Mouse (Mus musculus): ENCODE measurements around the gene Map3k11. TPM values are rescaled to one million over a fixed set of nuclear protein-coding genes. Genes with fewer than 3 reads are reported as not detected.
A peak's percentile ranks its signal among the peaks of the same experiment; 100 is the strongest.

Gene Map3k11
- total and polyA plus RNA-seq, 3 experiments, result 20.8 to 31.9 (median 23.2) TPM

DNA sequence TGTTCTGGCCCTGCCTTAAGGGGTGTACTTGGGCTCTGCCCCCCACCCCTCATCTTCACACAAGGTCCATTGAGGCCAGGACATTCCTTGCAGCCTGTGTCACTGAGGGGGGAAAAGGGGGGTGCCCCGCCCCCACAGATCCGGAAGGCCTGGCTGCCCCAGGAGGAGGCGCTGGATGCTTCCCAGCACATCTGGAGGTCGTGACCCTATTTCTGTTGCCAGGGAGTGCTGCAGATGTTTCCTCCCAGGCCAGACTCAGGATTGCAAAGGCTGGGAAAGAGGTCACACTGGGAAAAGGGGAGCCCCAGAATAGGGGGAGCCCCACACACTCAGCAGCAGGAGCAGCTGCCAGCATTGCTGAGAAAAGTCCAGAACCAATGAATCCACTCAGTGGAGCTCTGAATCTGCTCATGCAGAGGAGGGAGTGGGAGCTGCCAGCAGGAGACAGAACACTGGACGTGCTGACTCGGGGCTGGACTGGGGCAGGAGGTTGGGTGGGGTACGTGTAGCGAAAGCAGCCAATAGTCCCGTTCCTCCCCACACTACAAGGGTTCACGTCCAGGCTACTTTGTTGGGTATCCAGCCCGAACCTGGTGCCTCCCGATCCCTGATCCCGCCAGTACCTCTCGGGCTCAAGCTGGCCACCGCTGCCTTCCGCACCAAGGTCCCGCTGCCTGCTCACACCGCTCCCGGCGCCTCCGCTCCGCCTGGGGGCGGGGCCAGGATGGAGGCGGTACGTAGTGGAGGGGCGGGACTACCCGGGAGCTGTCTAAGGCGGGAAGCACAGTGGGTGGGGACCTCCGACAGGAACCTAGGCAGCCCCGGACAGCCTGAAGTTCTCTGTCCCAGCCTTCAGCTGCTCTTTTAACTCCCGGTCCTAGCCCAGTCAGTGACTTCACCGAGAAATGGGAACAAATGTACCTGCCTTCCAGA is 25.3 kb upstream of the Map3k11 start, which contains the start of gene Sipa1:
Gene Sipa1, minus strand, starts transcription at position 727 of the 933 bp plus-strand sequence.
- Histone ChIP-seq H3K9ac (ENCODE audit: low read depth, low read length) (peak within 1 kb of the TSS; percentile 67), H3K79me2 (replicated peaks; ENCODE audit: control insufficient read depth, insufficient read depth, low read length) (0 out of 2 replicates have a peak, but pooled peaks cover 2% of the 10 kb centered on the region), H3K4me1 (ENCODE audit: control insufficient read depth, insufficient read depth, low read length) (peaks cover 10% of the 10 kb centered on the region), H3K27me3 (ENCODE audit: control insufficient read depth, insufficient read depth, low read length) (no peaks in the 10 kb centered on the region), H3K4me3 (peak within 1 kb of the TSS; percentile 70), H3K36me3 (ENCODE audit: control insufficient read depth, insufficient read depth, low read length) (no peaks in the 10 kb centered on the region), H3K27ac (peak within 1 kb of the TSS; percentile 86)
- 5% methylated on average over 32 of the region's 32 CpGs for WGBS
- TF ChIP-seq EP300 (IDR thresholded peaks at IDR 0.05; ENCODE audit: insufficient read depth, low read depth, low read length), result peak; percentile 74; the same call in 1 of the 2 replicates
- TF ChIP-seq CTCF (IDR thresholded peaks at IDR 0.05), result peak; percentile 15; the same call in 1 of the 2 replicates
- TF ChIP-seq POLR2A (IDR thresholded peaks at IDR 0.05; ENCODE audit: insufficient read depth, low read depth, low read length), result peak; percentile 93
- intact Hi-C loops (cut with DNase I), result loop anchor here (1.0 to 2.0 kb wide), 4 partner anchors 14 to 52 kb away; partner anchors contain the start of genes Kat5, Map3k11, Pcnx3 and Rela
- DNase-seq, result peak; percentile 98

DNA sequence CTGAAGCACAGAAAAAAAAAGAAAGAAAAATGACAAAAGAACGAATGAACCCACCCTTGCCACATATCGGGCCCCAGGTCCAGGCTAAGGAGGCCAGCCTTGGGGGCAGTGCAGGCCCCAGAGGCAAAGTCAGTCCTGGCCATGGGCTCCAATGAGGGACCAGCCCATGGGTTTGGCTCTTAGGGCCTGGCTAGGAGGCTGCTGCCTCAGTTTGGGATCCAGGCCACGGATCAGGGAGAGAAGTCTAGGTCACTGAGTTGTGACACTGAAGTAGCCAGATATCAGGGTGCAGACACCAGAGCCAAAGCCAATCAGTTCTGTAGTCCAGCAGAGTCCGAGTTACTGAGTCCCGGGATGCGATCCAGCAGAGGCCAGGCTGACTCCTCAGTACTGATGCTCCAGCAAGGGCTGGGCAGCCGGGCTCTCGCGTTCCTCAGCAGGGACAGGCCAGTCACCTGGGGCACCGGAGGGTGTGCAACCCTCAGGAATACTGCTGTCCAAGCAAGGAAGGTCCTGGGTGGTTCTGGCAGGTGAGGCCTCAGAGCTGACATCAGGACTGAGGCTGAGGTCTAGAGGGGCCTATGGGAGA is 23.8 kb upstream of the Map3k11 start:
- no peak overlapping the region for H3K4me3 ChIP-seq
- 0 out of 2 replicates have a peak, but pooled peaks cover 2% of the 10 kb centered on the region for H3K79me2 ChIP-seq (replicated peaks; ENCODE audit: control insufficient read depth, insufficient read depth, low read length)
- no peak for DNase-seq
- 93% methylated on average over 10 of the region's 10 CpGs for WGBS
- H3K36me3 ChIP-seq (ENCODE audit: control insufficient read depth, insufficient read depth, low read length), result no peaks in the 10 kb centered on the region
- no peak overlapping the region for H3K27ac ChIP-seq
- peaks cover 10% of the 10 kb centered on the region for H3K4me1 ChIP-seq (ENCODE audit: control insufficient read depth, insufficient read depth, low read length)
- H3K27me3 ChIP-seq (ENCODE audit: control insufficient read depth, insufficient read depth, low read length), result no peaks in the 10 kb centered on the region
- intact Hi-C loops (cut with DNase I), result no loop called here
- H3K9ac ChIP-seq (ENCODE audit: low read depth, low read length), result no peak overlapping the region
- TF ChIP-seq EP300 (IDR thresholded peaks at IDR 0.05; ENCODE audit: insufficient read depth, low read depth, low read length), result no peak

DNA sequence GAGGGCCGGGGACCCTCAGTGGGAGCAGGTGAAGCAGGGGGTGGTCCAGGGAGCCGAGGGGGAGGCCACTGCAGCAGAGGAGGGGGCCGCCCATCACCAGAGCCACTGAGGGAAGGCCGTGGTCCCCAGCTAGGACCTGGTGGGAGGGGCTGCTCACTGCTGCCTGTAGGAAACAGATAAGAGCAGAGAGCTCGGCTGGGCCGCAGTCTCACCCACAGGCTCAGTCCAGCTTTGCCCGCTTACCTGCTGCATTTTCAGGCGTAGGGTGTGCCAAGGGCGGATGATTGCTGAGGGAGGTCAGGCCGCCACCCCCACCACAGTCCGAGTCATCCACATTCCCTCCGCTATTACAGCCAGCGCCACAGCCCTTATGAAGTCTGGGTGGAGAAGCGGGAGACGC is 23.1 kb upstream of the Map3k11 start:
- no peaks in the 10 kb centered on the region for H3K36me3 ChIP-seq (ENCODE audit: control insufficient read depth, insufficient read depth, low read length)
- intact Hi-C loops (cut with DNase I), result no loop called here
- peaks cover 10% of the 10 kb centered on the region for H3K4me1 ChIP-seq (ENCODE audit: control insufficient read depth, insufficient read depth, low read length)
- TF ChIP-seq EP300 (IDR thresholded peaks at IDR 0.05; ENCODE audit: insufficient read depth, low read depth, low read length), result no peak
- no peak for TF ChIP-seq CTCF (IDR thresholded peaks at IDR 0.05)
- TF ChIP-seq POLR2A (IDR thresholded peaks at IDR 0.05; ENCODE audit: insufficient read depth, low read depth, low read length), result no peak
- H3K79me2 ChIP-seq (replicated peaks; ENCODE audit: control insufficient read depth, insufficient read depth, low read length), result 0 out of 2 replicates have a peak, but pooled peaks cover 2% of the 10 kb centered on the region
- WGBS, result 83% methylated on average over 15 of the region's 15 CpGs
- DNase-seq, result no peak
- H3K9ac ChIP-seq (ENCODE audit: low read depth, low read length), result no peak overlapping the region
- H3K27ac ChIP-seq, result no peak overlapping the region
- no peak overlapping the region for H3K4me3 ChIP-seq
- H3K27me3 ChIP-seq (ENCODE audit: control insufficient read depth, insufficient read depth, low read length), result no peaks in the 10 kb centered on the region

DNA sequence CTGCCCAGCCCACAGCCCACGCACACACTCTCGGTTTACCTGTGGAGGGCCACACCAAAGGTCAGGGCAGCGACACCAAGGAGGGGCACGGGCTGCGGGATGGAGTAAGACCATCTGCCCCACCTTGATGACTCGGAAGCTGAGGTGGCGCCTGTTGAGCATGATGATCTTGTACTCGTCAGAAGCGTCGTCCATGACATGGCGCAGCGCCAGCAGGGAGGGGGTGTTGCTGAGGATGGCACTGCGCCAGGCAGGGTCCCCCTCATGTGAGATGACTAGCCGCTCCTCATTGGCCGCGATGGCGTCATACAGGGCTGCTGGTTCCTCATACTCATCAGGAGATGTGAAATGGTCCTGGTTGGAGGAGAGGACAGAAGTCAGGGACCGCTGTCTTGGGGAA is 22.2 kb upstream of the Map3k11 start:
- H3K9ac ChIP-seq (ENCODE audit: low read depth, low read length), result no peak overlapping the region
- no peak overlapping the region for H3K27ac ChIP-seq
- H3K36me3 ChIP-seq (ENCODE audit: control insufficient read depth, insufficient read depth, low read length), result no peaks in the 10 kb centered on the region
- DNase-seq, result no peak
- whole genome bisulfite sequencing, result 90% methylated on average over 18 of the region's 18 CpGs
- H3K27me3 ChIP-seq (ENCODE audit: control insufficient read depth, insufficient read depth, low read length), result no peaks in the 10 kb centered on the region
- no peaks in the 10 kb centered on the region for H3K79me2 ChIP-seq (replicated peaks; ENCODE audit: control insufficient read depth, insufficient read depth, low read length)
- intact Hi-C loops (cut with DNase I), result no loop called here
- TF ChIP-seq POLR2A (IDR thresholded peaks at IDR 0.05; ENCODE audit: insufficient read depth, low read depth, low read length), result no peak
- TF ChIP-seq EP300 (IDR thresholded peaks at IDR 0.05; ENCODE audit: insufficient read depth, low read depth, low read length), result no peak
- no peak for TF ChIP-seq CTCF (IDR thresholded peaks at IDR 0.05)
- peaks cover 10% of the 10 kb centered on the region for H3K4me1 ChIP-seq (ENCODE audit: control insufficient read depth, insufficient read depth, low read length)
- no peak overlapping the region for H3K4me3 ChIP-seq

DNA sequence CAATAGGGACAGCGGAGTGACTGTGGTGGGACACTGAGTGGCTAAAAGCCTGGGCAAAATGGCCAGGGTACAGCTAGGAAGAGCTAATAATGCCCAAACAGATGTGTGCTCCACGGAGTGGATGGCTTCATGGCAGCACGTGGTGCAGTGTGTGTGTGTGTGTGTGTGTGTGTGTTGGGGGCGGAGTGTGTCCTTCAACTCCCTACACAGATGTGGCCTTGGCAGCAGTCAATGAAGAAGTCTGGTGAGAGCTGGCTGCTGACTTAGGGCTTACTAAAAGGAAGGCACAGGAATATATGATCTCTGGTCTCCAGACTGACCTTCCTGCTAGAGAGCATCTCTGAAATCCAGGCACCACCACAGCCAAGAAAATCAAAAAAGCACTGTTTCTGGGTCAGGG is 20.2 kb upstream of the Map3k11 start:
- H3K36me3 ChIP-seq (ENCODE audit: control insufficient read depth, insufficient read depth, low read length), result no peaks in the 10 kb centered on the region
- TF ChIP-seq CTCF (IDR thresholded peaks at IDR 0.05) (no peak), EP300 (IDR thresholded peaks at IDR 0.05; ENCODE audit: insufficient read depth, low read depth, low read length) (no peak), POLR2A (IDR thresholded peaks at IDR 0.05; ENCODE audit: insufficient read depth, low read depth, low read length) (no peak)
- no peaks in the 10 kb centered on the region for H3K27me3 ChIP-seq (ENCODE audit: control insufficient read depth, insufficient read depth, low read length)
- no peaks in the 10 kb centered on the region for H3K79me2 ChIP-seq (replicated peaks; ENCODE audit: control insufficient read depth, insufficient read depth, low read length)
- no peak for DNase-seq
- peaks cover 3% of the 10 kb centered on the region; the same call in 1 of the 2 replicates for H3K4me1 ChIP-seq (ENCODE audit: control insufficient read depth, insufficient read depth, low read length)
- no peak overlapping the region for H3K27ac ChIP-seq
- H3K9ac ChIP-seq (ENCODE audit: low read depth, low read length), result no peak overlapping the region
- WGBS, result 78% methylated on average over 4 of the region's 4 CpGs
- H3K4me3 ChIP-seq, result no peak overlapping the region
- intact Hi-C loops (cut with DNase I), result no loop called here
